Mouse (Mus musculus): Measurements from ENCODE around the gene Dok5.

Dok5 gene

DNA sequence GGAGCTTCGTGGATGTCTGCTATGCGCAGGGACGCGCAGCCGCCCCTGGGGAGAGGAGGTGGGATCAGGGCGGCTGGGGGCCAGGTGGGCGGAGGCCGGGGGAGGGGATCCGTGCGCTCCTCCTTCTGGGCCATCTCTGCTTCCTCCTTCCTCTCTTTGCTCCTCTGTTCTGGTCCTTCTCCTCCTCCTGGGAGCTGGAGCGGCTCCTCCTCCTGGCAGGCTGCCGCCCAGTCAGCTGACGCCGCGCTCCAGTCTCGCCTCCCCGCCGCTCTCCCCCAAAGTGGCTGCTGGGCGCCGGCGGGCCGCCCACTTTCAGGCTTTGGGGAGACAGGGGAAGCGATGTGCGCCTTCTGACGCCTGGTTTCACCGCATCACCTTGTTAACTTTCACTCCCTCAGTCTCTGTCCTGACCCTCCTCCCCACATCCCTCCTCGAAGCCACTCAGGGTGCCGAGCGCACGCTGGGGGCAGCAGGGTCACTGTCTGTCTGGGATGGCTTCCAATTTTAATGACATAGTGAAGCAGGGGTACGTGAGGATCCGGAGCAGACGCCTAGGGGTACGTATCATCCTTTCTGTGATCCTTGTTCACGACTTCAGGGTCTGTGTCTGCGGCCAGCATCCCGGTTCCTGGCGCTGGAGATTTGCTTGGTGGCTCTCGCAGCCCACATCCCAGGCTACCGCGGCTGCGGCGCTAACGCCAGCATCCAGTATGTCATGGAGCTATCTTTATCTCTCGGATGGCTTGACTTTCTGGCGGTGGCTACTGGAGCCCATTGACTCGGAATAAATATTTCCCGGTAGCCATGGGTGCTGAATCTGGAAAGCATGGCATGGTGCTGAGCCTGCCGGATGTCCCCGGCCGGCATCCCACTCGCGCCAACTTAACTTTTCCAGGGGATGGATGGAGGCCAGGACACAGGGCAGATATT lies at the start of gene Dok5:
TSS of gene Dok5 (plus strand) at position 176 of the 930 bp plus-strand sequence.
- DNase-seq (ENCODE audit: low spot score in 2 of 2), result peak; percentile 87

- DNase-seq (ENCODE audit: low spot score in 2 of 2), result no peak
Measured at GRCm38 (mm10) chr2:170683385-170683784, 48.2 kb upstream of the Dok5 start.

GRCm38 (mm10) chr2:170695071-170695936 lies 36.3 kb upstream of the Dok5 start:
- no peak for DNase-seq (ENCODE audit: low spot score in 2 of 2)

- no peak for DNase-seq (ENCODE audit: low spot score in 2 of 2)
Measured at GRCm38 (mm10) chr2:170695937-170696510, 35.6 kb upstream of the Dok5 start.

DNA sequence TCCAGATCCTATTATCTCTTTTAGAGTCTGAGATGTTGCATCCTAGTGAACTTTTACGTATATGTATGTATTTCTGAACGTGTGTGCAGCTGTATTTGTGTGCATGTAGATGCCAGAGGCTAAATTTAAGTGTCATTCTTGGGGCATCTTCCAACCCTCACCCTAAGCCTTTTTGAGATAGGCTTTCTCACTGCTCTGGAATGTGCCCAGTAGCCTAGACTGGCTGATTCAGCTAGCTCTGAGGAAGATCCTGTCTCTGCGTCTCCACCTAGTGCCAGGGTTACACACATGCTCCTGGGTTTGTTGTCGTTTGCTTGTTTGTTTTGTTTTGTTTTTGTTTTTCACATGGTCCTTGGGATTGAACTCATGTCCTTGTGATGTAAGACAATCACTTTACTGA lies 31.1 kb upstream of the Dok5 start:
- DNase-seq (ENCODE audit: low spot score in 2 of 2), result no peak

DNA sequence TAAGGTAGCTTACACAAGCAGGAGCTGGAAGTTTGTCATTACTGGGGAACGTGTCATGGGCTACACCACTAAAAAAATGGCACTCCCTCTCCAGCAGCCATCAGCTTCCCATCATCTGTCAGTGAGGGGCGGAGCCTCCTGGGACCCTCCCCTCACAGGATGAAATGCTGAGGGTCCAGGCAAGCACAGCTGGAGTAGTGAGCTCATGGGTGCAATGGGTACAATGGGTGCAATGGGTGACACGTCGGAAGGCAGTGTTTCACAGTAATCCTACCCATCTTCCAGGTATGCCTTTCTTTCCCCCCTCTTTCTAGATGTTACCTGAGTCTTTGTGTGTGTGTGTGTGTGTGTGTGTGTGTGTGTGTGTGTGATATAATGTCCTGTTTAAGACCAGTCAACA lies 25.1 kb upstream of the Dok5 start:
- no peak for DNase-seq (ENCODE audit: low spot score in 2 of 2)

DNA sequence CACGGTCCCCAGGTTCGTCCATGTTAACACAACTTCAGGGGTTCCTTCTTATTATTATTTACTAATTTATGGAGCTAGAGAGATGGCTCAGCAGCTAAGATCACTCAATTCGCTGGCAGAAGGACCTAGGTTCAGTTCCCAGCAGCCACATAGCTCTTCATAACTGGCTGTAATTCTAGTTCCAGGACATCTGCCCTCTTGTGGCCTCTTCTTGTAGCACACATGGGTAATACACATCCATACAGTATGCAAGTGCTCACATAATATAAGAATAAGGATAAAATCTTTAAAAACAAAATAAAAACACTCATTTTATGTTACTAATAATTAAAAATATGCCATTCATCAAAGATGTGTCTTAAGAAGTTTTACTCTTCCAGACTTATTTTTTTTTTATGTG lies 23.9 kb upstream of the Dok5 start:
- DNase-seq (ENCODE audit: low spot score in 2 of 2), result no peak

DNA sequence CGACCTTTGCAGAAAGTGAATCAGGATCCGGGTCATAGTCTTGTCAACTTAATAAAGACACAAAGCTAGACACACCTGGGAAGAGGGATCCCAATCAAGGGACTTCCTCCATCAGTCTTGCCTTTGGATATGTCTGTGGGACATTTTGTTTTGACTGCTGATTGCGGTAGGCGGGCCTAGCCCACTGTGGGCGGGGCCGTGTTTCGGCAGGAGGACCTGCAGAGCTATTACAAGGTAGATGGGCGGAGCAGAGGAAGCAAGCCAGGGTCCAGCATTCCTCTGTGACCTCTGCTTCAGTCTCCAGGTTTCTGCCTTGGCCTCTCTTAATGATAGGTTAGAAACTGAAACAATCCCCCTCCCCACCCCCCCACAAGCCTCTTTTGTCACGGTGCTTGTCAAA lies 22.7 kb upstream of the Dok5 start:
- no peak for DNase-seq (ENCODE audit: low spot score in 2 of 2)

DNA sequence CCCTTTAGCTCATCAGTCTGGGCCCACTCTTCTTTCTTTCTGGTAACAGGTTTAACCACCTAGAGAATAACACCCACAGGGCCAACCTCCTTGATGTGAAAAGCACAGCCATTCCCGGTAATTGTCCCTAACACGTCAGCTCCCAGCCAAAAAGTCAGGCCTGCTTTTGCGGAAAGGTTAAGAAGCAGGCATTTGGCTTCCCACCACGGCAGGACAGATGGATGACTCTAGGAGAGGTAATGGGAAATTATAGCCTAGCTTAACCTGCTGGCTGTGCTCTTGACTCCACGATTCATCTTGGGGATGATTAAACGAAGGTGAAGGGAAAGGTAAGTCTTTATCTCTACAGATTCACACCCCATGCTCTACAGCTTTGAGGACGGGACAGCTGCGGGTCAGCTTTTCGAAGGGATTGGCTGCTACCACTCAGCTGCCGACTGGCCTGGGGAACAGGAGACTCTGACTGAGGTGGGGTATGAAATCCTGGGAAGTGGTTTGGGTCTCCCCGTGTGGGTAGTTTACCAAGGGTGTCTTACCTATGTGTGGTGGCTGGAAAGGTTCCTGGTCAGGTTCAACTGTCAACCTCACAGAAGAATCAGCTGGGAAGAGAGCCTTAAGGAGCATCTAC lies 18.8 kb upstream of the Dok5 start:
- DNase-seq (ENCODE audit: low spot score in 2 of 2), result no peak

- DNase-seq (ENCODE audit: low spot score in 2 of 2), result no peak
Measured at GRCm38 (mm10) chr2:170720386-170720785, 11.2 kb upstream of the Dok5 start.

DNA sequence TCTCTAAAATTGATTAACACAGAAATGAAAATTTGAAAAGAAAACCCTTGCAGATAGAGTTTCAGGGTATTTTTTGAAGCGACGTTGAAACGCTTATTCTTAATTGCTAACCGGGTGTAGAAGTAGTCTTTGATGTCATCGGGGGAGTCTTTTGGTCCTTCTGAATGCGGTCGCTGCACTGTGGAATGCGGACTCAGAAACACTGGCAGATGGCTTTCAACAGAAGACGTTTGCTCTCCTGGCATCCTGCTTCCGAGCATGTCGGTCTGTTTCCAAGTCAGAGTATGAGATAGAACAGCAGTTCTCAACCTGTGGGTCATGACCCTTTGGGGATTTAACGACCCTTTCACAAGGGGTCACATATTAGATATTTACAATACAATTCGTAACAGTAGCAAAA lies 7.5 kb upstream of the Dok5 start:
- no peak for DNase-seq (ENCODE audit: low spot score in 2 of 2)

DNA sequence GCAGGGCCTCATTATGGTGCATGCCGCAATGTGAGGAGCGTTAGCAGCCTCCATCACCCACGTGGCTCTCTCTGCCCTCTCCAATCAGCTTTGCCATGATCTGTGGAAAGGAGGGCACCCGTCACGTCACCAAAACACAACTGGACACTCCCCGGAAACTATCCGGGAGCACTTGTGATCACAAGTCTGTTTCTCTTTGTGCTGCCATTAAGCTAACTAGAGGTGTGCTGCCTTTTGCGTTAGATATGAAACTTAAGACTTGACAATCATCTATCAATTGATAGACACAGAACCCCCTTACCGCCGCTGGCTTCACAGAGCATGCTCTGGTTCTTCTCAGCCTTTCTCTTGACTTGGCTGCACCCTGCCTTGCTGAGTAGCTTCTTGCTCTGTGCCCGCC lies 6.9 kb upstream of the Dok5 start:
- no peak for DNase-seq (ENCODE audit: low spot score in 2 of 2)

- DNase-seq (ENCODE audit: low spot score in 2 of 2), result no peak
Measured at GRCm38 (mm10) chr2:170725796-170726195, 5.8 kb upstream of the Dok5 start.

GRCm38 (mm10) chr2:170726996-170727710 lies 4.5 kb upstream of the Dok5 start:
- DNase-seq (ENCODE audit: low spot score in 2 of 2), result no peak

- no peak for DNase-seq (ENCODE audit: low spot score in 2 of 2)
Measured at GRCm38 (mm10) chr2:170728864-170729263, 2.7 kb upstream of the Dok5 start.

DNA sequence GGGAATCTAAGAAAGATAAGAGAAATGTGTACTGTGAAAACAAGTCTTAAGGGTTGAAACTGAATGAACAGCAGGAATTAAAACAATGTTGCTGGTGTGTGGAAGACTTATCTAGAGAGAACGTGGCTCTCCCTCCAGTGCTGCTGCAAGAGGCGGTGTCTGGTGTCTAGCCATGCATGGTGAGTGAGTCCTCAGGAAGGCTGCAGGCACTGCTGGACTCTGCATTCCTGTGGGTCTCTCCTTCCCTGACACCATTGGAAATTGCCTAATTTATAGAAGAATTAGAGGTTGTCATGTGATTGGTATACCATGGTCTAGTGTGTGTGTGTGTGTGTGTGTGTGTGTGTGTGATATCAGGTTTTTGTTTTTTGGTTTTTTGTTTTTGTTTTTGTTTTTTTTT lies 1.9 kb upstream of the Dok5 start:
- no peak for DNase-seq (ENCODE audit: low spot score in 2 of 2)

DNA sequence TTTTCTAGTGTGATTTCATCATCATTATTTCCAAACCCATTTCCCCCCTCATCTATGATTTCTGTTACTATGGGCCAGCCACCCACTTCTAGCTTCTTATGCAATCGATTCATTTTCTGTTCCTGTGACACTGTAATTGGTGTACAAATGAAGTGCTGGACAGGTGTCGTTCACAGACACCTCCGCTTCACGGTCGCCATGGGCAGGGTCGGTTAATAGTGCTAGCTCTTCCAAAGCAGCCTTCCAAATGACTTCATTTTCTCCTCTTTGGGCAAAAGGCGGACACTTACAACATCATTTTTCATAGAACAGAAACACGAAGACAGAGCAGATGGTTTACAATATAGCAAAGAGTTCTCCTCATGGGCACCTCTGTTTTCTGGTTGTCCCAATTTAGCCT lies 1.5 kb upstream of the Dok5 start:
- no peak for DNase-seq (ENCODE audit: low spot score in 2 of 2)

DNA sequence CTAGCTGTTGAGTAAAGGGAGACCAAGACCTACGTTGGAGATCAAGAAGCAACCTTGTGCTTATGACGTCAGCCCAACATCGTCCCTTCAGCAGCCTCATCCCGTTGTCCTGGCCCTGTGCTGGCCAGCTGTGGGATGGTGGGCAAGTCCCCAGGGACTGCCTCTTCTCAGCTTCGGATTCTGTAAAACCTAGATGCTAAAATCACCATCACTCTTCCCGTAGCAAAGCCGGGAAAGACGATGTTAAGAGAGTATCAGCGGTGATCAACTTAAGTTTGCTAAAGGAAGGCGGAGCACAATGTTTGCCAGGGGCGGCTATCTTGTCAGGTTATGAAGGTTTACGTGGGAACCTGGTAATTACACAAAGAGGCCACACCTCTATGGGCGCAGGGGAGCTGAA lies 826 bp upstream of the Dok5 start:
- no peak for DNase-seq (ENCODE audit: low spot score in 2 of 2)

- no peak for DNase-seq (ENCODE audit: low spot score in 2 of 2)
Measured at GRCm38 (mm10) chr2:170731205-170731604, 402 bp upstream of the Dok5 start.

- no peak for DNase-seq (ENCODE audit: low spot score in 2 of 2)
Measured at GRCm38 (mm10) chr2:170733671-170734070, 2.1 kb downstream of the Dok5 start.

DNA sequence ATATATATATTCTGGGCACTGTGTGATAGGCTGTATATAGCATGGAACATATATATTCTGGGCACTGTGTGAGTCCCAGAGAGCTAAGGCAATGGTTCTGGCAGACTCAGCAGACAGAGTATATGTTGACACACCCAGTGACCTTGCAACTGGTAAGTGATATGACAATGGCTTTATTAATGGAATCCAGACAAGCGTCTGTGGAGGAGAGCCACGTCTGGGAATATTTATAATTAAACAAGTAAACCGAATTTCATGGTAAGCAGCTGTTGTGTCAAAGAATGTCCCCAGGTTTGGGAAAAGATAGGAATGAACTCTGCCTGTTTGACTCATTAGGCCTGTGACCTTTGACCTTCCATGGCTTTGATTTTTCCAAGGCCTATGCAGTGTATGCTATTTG lies 2.8 kb downstream of the Dok5 start:
- DNase-seq (ENCODE audit: low spot score in 2 of 2), result no peak
